Comparison of ENCODE assay signal across 26 mouse cellular contexts in the genomic region with DNA sequence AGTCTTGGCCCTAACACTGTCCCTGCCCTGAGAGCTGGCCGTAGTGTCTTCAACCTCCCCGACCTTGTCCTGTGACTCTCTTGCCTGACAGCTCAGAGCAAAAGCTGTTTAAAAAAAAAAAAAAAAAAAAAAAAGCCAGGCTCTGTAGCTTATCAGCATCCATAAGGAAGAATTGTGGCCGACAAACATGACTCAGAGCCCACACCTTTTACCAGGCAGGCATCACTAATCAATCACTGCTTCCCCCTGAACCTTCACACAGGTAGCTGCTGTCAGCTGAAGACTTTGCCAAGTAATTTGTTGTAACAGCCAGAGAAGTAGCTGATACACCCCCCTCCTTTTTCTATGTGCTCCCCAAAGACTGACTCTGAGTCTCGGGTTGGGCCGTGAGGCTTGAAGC.
A peak's percentile ranks its signal among the peaks of the same experiment; 100 is the strongest.
DNase-seq lines count a peak whose midpoint lies in the region; ATAC-seq and TF ChIP-seq lines count a peak whose summit lies in the region.
"Had no signal": no experiment of that assay in that cellular context is flagged by ENCODE, and none has a peak within 500 bp of the region (broad histone marks: within the 10 kb centered on the region; RNA-seq: fewer than 3 reads in every experiment).

No protein-coding gene starts in this region.

- H3K27ac ChIP-seq in hindbrain, embryonic 13.5 days = no peak overlapping the region
- H3K27ac ChIP-seq in hindbrain, embryonic 10.5 days = no peak overlapping the region
- peak overlapping the region; percentile 66 for H3K27ac ChIP-seq in intestine, embryonic 16.5 days (ENCODE audit: low read length)
- peak overlapping the region; percentile 48 for H3K27ac ChIP-seq in stomach, embryonic 16.5 days (ENCODE audit: low read length)
- H3K27ac ChIP-seq in cerebellum, adult 2 months (ENCODE audit: insufficient read depth, low read length) = no peak overlapping the region
- H3K27ac ChIP-seq: embryonic facial prominence, embryonic 13.5 days; embryonic facial prominence, embryonic 15.5 days; forebrain, embryonic 10.5 days; forebrain, embryonic 12.5 days had no signal

- no peak for TF ChIP-seq CTCF in cerebellum, adult 2 months (IDR thresholded peaks at IDR 0.05; ENCODE audit: borderline replicate concordance, insufficient read depth, low read depth, low read length)

- H3K27me3 ChIP-seq in hindbrain, embryonic 13.5 days = no peaks in the 10 kb centered on the region
- H3K27me3 ChIP-seq in hindbrain, embryonic 10.5 days (ENCODE audit: insufficient read depth, poor library complexity, severe bottlenecking) = no peaks in the 10 kb centered on the region
- no peaks in the 10 kb centered on the region for H3K27me3 ChIP-seq in intestine, embryonic 16.5 days (replicated peaks; ENCODE audit: control insufficient read depth, insufficient read depth, low read length)
- H3K27me3 ChIP-seq in stomach, embryonic 16.5 days (ENCODE audit: control insufficient read depth, insufficient read depth, low read length) = no peaks in the 10 kb centered on the region
- H3K27me3 ChIP-seq in cerebellum, adult 2 months (ENCODE audit: control insufficient read depth, insufficient read depth, low read length) = no peaks in the 10 kb centered on the region
- H3K27me3 ChIP-seq: CH12.LX; embryonic facial prominence, embryonic 13.5 days; embryonic facial prominence, embryonic 15.5 days; forebrain, embryonic 12.5 days had no signal

- TF ChIP-seq POLR2A in cerebellum, adult 2 months (IDR thresholded peaks at IDR 0.05; ENCODE audit: borderline replicate concordance, insufficient read depth, low read length) = no peak

- no peak for DNase-seq in hindbrain, embryonic 10.5 days (ENCODE audit: low spot score)
- no peak for DNase-seq in embryo, embryonic 9.5 days (ENCODE audit: extremely low spot score)
- no peak for DNase-seq in left cerebral cortex, postnatal 14 days (ENCODE audit: low spot score in 2 of 2)
- no peak for DNase-seq in cerebellum, adult 2 months
- DNase-seq: adrenal gland, adult 2 months; adrenal gland, postnatal 10 days; adrenal gland, postnatal 25 days; B cell, adult 2 months; cerebellum, adult 11 months; cerebellum, adult 18-20 months; cerebellum, adult 9-10 months; cerebellum, postnatal 10 days; cerebellum, postnatal 25 days had no signal

- ATAC-seq in hindbrain, embryonic 13.5 days (ENCODE audit: low FRiP score) = no peak
- peak; percentile 27; the same call in 1 of the 2 replicates for ATAC-seq in intestine, embryonic 16.5 days
- 0 out of 2 replicates have a peak, but pooled peaks have one; percentile 3 for ATAC-seq in stomach, embryonic 16.5 days (ENCODE audit: insufficient read depth, low FRiP score)
- ATAC-seq: CD4-positive, CD25-positive, alpha-beta regulatory T cell, adult 4 months; forebrain, embryonic 14.5 days; forebrain, embryonic 16.5 days had no signal

- intact Hi-C loops in left cerebral cortex, postnatal 14 days (cut with DNase I) = no loop called here

- no peaks in the 10 kb centered on the region for H3K9me3 ChIP-seq in hindbrain, embryonic 13.5 days
- H3K9me3 ChIP-seq in hindbrain, embryonic 10.5 days = no peaks in the 10 kb centered on the region
- no peaks in the 10 kb centered on the region for H3K9me3 ChIP-seq in intestine, embryonic 16.5 days (ENCODE audit: control insufficient read depth, low read length)
- no peaks in the 10 kb centered on the region for H3K9me3 ChIP-seq in stomach, embryonic 16.5 days (replicated peaks; ENCODE audit: control insufficient read depth, low read length)
- H3K9me3 ChIP-seq: embryonic facial prominence, embryonic 13.5 days; embryonic facial prominence, embryonic 15.5 days; forebrain, embryonic 10.5 days; forebrain, embryonic 12.5 days had no signal

- peaks cover 41% of the 10 kb centered on the region for H3K36me3 ChIP-seq in hindbrain, embryonic 13.5 days
- peaks cover 100% of the 10 kb centered on the region for H3K36me3 ChIP-seq in hindbrain, embryonic 10.5 days
- H3K36me3 ChIP-seq in intestine, embryonic 16.5 days (ENCODE audit: control insufficient read depth, insufficient read depth, low read length) = no peaks in the 10 kb centered on the region; the same call in 1 of the 2 replicates
- no peaks in the 10 kb centered on the region for H3K36me3 ChIP-seq in stomach, embryonic 16.5 days (ENCODE audit: control insufficient read depth, insufficient read depth, low read length)
- H3K36me3 ChIP-seq: G1E had no signal

- no peak overlapping the region for H3K4me2 ChIP-seq in hindbrain, embryonic 13.5 days
- no peak overlapping the region for H3K4me2 ChIP-seq in intestine, embryonic 16.5 days (ENCODE audit: low read depth, low read length)
- no peak overlapping the region for H3K4me2 ChIP-seq in stomach, embryonic 16.5 days (ENCODE audit: low read depth, low read length)
- H3K4me2 ChIP-seq: embryonic facial prominence, embryonic 13.5 days; embryonic facial prominence, embryonic 15.5 days; forebrain, embryonic 12.5 days had no signal

- no peaks in the 10 kb centered on the region for H3K4me1 ChIP-seq in hindbrain, embryonic 13.5 days (replicated peaks)
- H3K4me1 ChIP-seq in hindbrain, embryonic 10.5 days (replicated peaks) = 0 out of 2 replicates have a peak, but pooled peaks cover 6% of the 10 kb centered on the region
- H3K4me1 ChIP-seq in intestine, embryonic 16.5 days (ENCODE audit: control insufficient read depth, insufficient read depth, low read length) = peaks cover 23% of the 10 kb centered on the region
- no peaks in the 10 kb centered on the region for H3K4me1 ChIP-seq in stomach, embryonic 16.5 days (ENCODE audit: control insufficient read depth, insufficient read depth, low read length)
- no peaks in the 10 kb centered on the region for H3K4me1 ChIP-seq in cerebellum, adult 2 months (ENCODE audit: control insufficient read depth, insufficient read depth, low read length)
- H3K4me1 ChIP-seq: embryonic facial prominence, embryonic 13.5 days; forebrain, embryonic 10.5 days; forebrain, embryonic 12.5 days had no signal

- WGBS in hindbrain, embryonic 13.5 days = 89% methylated on average over 5 of the region's 5 CpGs
- WGBS in hindbrain, embryonic 10.5 days = 93% methylated on average over 5 of the region's 5 CpGs
- 69% methylated on average over 5 of the region's 5 CpGs for WGBS in intestine, embryonic 16.5 days
- WGBS in stomach, embryonic 16.5 days = 81% methylated on average over 5 of the region's 5 CpGs
- 97% methylated on average over 5 of the region's 5 CpGs for WGBS in cerebellum, adult 2 months

- no peak overlapping the region for H3K4me3 ChIP-seq in hindbrain, embryonic 13.5 days
- H3K4me3 ChIP-seq in hindbrain, embryonic 10.5 days = no peak overlapping the region
- H3K4me3 ChIP-seq in intestine, embryonic 16.5 days (ENCODE audit: low read length) = no peak overlapping the region
- H3K4me3 ChIP-seq in stomach, embryonic 16.5 days (replicated peaks; ENCODE audit: low read length) = no peak overlapping the region
- H3K4me3 ChIP-seq in cerebellum, adult 2 months (replicated peaks; ENCODE audit: insufficient read depth, low read depth, low read length) = no peak overlapping the region
- H3K4me3 ChIP-seq: embryonic facial prominence, embryonic 13.5 days; embryonic facial prominence, embryonic 15.5 days; erythroblast, embryonic 14.5 days; forebrain, embryonic 10.5 days; forebrain, embryonic 12.5 days had no signal

- H3K9ac ChIP-seq in hindbrain, embryonic 13.5 days = 0 out of 2 replicates have a peak overlapping the region, but pooled peaks have one; percentile 5
- H3K9ac ChIP-seq in intestine, embryonic 16.5 days (ENCODE audit: low read depth, low read length) = 0 out of 2 replicates have a peak overlapping the region, but pooled peaks have one; percentile 13
- no peak overlapping the region for H3K9ac ChIP-seq in stomach, embryonic 16.5 days (ENCODE audit: low read length)
- H3K9ac ChIP-seq: embryonic facial prominence, embryonic 13.5 days; embryonic facial prominence, embryonic 15.5 days; forebrain, embryonic 12.5 days had no signal

Comparison
In these comparisons a context has a peak if more than half of its experiments do, and no peak if none do; other contexts are left out.
1. H3K27ac ChIP-seq: peak in intestine, embryonic 16.5 days (single experiment) and stomach, embryonic 16.5 days (single experiment); none in hindbrain, embryonic 13.5 days (single experiment), hindbrain, embryonic 10.5 days (single experiment) and cerebellum, adult 2 months (single experiment).